Mouse (Mus musculus) retina, postnatal 1 day (tissue): Measurements from ENCODE around the gene Tubgcp5.
"Not testable (repeated sequence)": the region's sequence is repeated elsewhere in the genome, so short reads cannot be mapped to it uniquely, and the experiment has no call there.

Experiments used
- DNase-seq: peaks from one replicate; pipeline ENCODE4 v3.0.0-alpha.2; 2012

Tubgcp5 gene

GRCm38 (mm10) chr7:55793952-55794603 is at the start of gene Tubgcp5:
TSS of gene Tubgcp5 (plus strand) at chr7:55794154.
- DNase-seq, result peak; percentile 98

GRCm38 (mm10) chr7:55744566-55745220 is 49.3 kb upstream of the Tubgcp5 start:
- DNase-seq, result peak; percentile 28

- no peak for DNase-seq
Observed at GRCm38 (mm10) chr7:55750841-55751240, 43.1 kb upstream of the Tubgcp5 start.

GRCm38 (mm10) chr7:55759346-55759745 is 34.6 kb upstream of the Tubgcp5 start:
- no peak for DNase-seq

- no peak for DNase-seq
Observed at GRCm38 (mm10) chr7:55767926-55768325, 26.0 kb upstream of the Tubgcp5 start, which contains the start of gene Siglech. TSS of gene Siglech (plus strand) at chr7:55768178.

- no peak for DNase-seq
Observed at GRCm38 (mm10) chr7:55780011-55780410, 13.9 kb upstream of the Tubgcp5 start.

GRCm38 (mm10) chr7:55782493-55782892 is 11.5 kb upstream of the Tubgcp5 start:
- no peak for DNase-seq

- DNase-seq, result no peak
Observed at GRCm38 (mm10) chr7:55784580-55784979, 9.4 kb upstream of the Tubgcp5 start.

- not testable (repeated sequence) for DNase-seq
Observed at GRCm38 (mm10) chr7:55790586-55790985, 3.4 kb upstream of the Tubgcp5 start.

GRCm38 (mm10) chr7:55792280-55792679 is 1.7 kb upstream of the Tubgcp5 start:
- no peak for DNase-seq

- DNase-seq, result peak; percentile 2
Observed at GRCm38 (mm10) chr7:55793236-55793951, 560 bp upstream of the Tubgcp5 start.

- no peak for DNase-seq
Observed at GRCm38 (mm10) chr7:55799981-55800380, 6.0 kb downstream of the Tubgcp5 start.

- DNase-seq, result no peak
Observed at GRCm38 (mm10) chr7:55809967-55810366, 16.0 kb downstream of the Tubgcp5 start.

- peak; percentile 21 for DNase-seq
Observed at GRCm38 (mm10) chr7:55824468-55824867, 30.5 kb downstream of the Tubgcp5 start.

- DNase-seq, result no peak
Observed at GRCm38 (mm10) chr7:55827551-55827950, 33.6 kb downstream of the Tubgcp5 start.

- DNase-seq, result no peak
Observed at GRCm38 (mm10) chr7:55836877-55837276, 42.9 kb downstream of the Tubgcp5 start.

- no peak for DNase-seq
Observed at GRCm38 (mm10) chr7:55841445-55841844, 47.5 kb downstream of the Tubgcp5 start, which contains the start of gene Cyfip1. TSS of gene Cyfip1 (plus strand) at chr7:55841745.

GRCm38 (mm10) chr7:55841977-55842503 is 48.1 kb downstream of the Tubgcp5 start:
- DNase-seq, result peak; percentile 90

GRCm38 (mm10) chr7:55842504-55843152 is 48.7 kb downstream of the Tubgcp5 start:
- no peak for DNase-seq

- no peak for DNase-seq
Observed at GRCm38 (mm10) chr7:55846606-55847312, 52.8 kb downstream of the Tubgcp5 start.

- no peak for DNase-seq
Observed at GRCm38 (mm10) chr7:55849948-55850571, 56.1 kb downstream of the Tubgcp5 start.

GRCm38 (mm10) chr7:55852787-55853186 is 58.8 kb downstream of the Tubgcp5 start:
- no peak for DNase-seq
